ENCODE assay signal across 8 mouse cellular contexts in the genomic region with DNA sequence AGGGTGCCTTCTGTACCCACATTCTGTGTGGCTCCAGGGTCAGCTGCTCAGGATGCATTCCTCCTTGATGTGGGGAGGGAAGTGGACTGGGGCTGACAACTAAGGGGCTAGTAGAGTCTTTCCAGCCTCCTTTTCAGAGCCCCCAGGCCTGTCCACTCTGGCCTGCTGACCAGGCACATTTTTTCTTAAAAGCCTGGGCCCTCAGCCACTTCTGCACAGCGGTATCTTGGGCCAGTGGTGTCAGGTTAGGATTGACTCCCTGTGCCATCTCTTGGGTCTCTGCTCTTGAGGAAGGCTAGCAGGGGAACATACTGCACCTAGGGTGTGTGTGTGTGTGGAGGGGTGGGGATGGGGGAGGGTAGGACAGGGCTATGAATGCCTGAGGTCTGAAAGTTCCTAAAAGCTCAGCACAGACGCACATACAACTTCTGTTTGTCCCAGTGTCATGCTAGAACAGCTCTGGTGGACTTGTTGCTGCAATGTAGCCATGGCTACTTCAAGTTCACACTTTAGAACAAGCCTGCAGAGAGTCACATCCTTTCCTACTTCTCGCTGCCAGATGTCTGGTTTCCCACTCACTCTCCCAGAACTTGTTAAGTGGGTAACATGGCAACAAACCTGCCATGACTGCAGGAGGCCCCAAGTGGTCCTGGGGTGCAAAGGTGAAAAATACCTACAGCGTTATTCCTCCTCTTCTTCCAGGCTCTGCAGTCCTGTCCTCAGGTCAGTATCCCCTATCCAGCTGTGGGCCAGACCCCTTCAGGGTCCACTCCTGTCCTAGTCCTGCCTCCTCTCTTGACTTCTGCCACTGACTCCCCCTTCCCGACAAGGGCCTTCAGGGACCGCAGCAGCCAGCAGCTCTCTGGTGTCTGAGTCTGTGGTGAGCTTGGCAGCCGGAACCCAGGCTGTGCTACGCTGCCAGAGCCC. TPM values are rescaled to one million over a fixed set of nuclear protein-coding genes. Genes with fewer than 3 reads are reported as not detected.
DNase-seq lines count a peak whose midpoint lies in the region; ATAC-seq and TF ChIP-seq lines count a peak whose summit lies in the region.

No protein-coding gene starts in this region.

- 0 out of 2 replicates have a peak overlapping the region, but pooled peaks have one; percentile 18 for H3K27ac ChIP-seq in midbrain, postnatal 0 days (ENCODE audit: low read depth, low read length)

- DNase-seq in gastrocnemius, adult 18-20 months (ENCODE audit: low spot score) = peak; percentile 64
- no peak for DNase-seq in gastrocnemius, postnatal 36 days
- DNase-seq in urinary bladder, adult 2 months (ENCODE audit: low spot score) = peak; percentile 17
- no peak for DNase-seq in urinary bladder, postnatal 14 days (ENCODE audit: low spot score)
- no peak for DNase-seq in midbrain, postnatal 0 days (ENCODE audit: low spot score)
- no peak for DNase-seq in cerebellum, adult 18-20 months
- DNase-seq in adrenal gland, postnatal 10 days = no peak

- H3K36me3 ChIP-seq in midbrain, postnatal 0 days (ENCODE audit: insufficient read depth, low read length) = peaks cover under 1% of the 10 kb centered on the region; the same call in 1 of the 2 replicates

- H3K4me2 ChIP-seq in midbrain, postnatal 0 days (ENCODE audit: low read depth, low read length, poor library complexity, severe bottlenecking) = peak overlapping the region; percentile 53

- H3K4me1 ChIP-seq in midbrain, postnatal 0 days (ENCODE audit: insufficient read depth, low read length) = no peaks in the 10 kb centered on the region; the same call in 1 of the 2 replicates

- H3K27me3 ChIP-seq in midbrain, postnatal 0 days (ENCODE audit: insufficient read depth, low read length) = peaks cover 7% of the 10 kb centered on the region

- TF ChIP-seq CTCF in midbrain, postnatal 0 days (IDR thresholded peaks at IDR 0.05) = no peak

- 14% methylated on average over 8 of the region's 8 CpGs for WGBS in midbrain, postnatal 0 days

- peak; percentile 33 for ATAC-seq in inflammation-experienced regulatory T-cells, adult 6 months
- ATAC-seq in midbrain, postnatal 0 days (ENCODE audit: low FRiP score) = peak; percentile 6; the same call in 1 of the 2 replicates

- peak overlapping the region; percentile 30 for H3K4me3 ChIP-seq in midbrain, postnatal 0 days (ENCODE audit: low read depth, low read length)

- H3K9ac ChIP-seq in midbrain, postnatal 0 days (replicated peaks; ENCODE audit: low read length, poor library complexity, severe bottlenecking) = no peak overlapping the region

- H3K9me3 ChIP-seq in midbrain, postnatal 0 days (ENCODE audit: low read length) = no peaks in the 10 kb centered on the region

- intact Hi-C loops in gastrocnemius, postnatal 36 days (cut with DNase I) = no loop called here

RNA-seq across cellular contexts. Expression of a gene that starts 0.9 kb away (rescaled TPM):
- 10 to 100 TPM; 25.0 to 29.7 TPM for total RNA-seq in gastrocnemius, adult 18-20 months (2021)
- 10 to 100 TPM; 29.9 to 32.7 TPM for total RNA-seq in gastrocnemius, postnatal 36 days (2021)
- polyA plus RNA-seq in urinary bladder, adult 2 months (2012; rRNA removed) = 377 and 402 TPM in 2 replicates
- 10 to 100 TPM in 2 of 3 experiments, under 1 TPM in 1; 0.69 to 18.3 (median 16.4) TPM for polyA plus RNA-seq in inflammation-experienced regulatory T-cells, adult 6 months (2017; shearing (Covaris generic))
- total RNA-seq in midbrain, postnatal 0 days (2014; rRNA removed) = 35.5 and 37.2 TPM in 2 replicates
- 27.2 and 32.7 TPM in 2 replicates for polyA plus RNA-seq in midbrain, postnatal 0 days (2015; fragmentation: Nextera tagmentation; extraction: Ambion mirVana)
- 10 to 100 TPM; 56.6 to 59.6 TPM for total RNA-seq in adrenal gland, postnatal 10 days (2021)

RNA-seq across cellular contexts. Expression of a gene that starts 6.9 kb away (rescaled TPM):
- 100 to 1,000 TPM; 104 to 106 TPM for total RNA-seq in gastrocnemius, adult 18-20 months (2021)
- total RNA-seq in gastrocnemius, postnatal 36 days (2021) = 100 to 1,000 TPM; 104 to 110 TPM
- polyA plus RNA-seq in urinary bladder, adult 2 months (2012; rRNA removed) = 58.9 and 76.5 TPM in 2 replicates
- polyA plus RNA-seq in inflammation-experienced regulatory T-cells, adult 6 months (2017; shearing (Covaris generic)) = 1 to 10 TPM; 2.0 to 3.8 (median 3.5) TPM
- 141 and 156 TPM in 2 replicates for total RNA-seq in midbrain, postnatal 0 days (2014; rRNA removed)
- polyA plus RNA-seq in midbrain, postnatal 0 days (2015; fragmentation: Nextera tagmentation; extraction: Ambion mirVana) = 17.5 TPM in 2 replicates
- total RNA-seq in adrenal gland, postnatal 10 days (2021) = 10 to 100 TPM; 58.2 to 59.0 TPM

RNA-seq across cellular contexts. Expression of a gene that starts 9.3 kb away (rescaled TPM):
- 10 to 100 TPM; 79.5 to 82.6 TPM for total RNA-seq in gastrocnemius, adult 18-20 months (2021)
- 10 to 100 TPM; 67.3 to 73.1 TPM for total RNA-seq in gastrocnemius, postnatal 36 days (2021)
- 110 and 122 TPM in 2 replicates for polyA plus RNA-seq in urinary bladder, adult 2 months (2012; rRNA removed)
- 100 to 1,000 TPM; 206 to 219 (median 211) TPM for polyA plus RNA-seq in inflammation-experienced regulatory T-cells, adult 6 months (2017; shearing (Covaris generic))
- 90.9 and 102 TPM in 2 replicates for total RNA-seq in midbrain, postnatal 0 days (2014; rRNA removed)
- 155 and 158 TPM in 2 replicates for polyA plus RNA-seq in midbrain, postnatal 0 days (2015; fragmentation: Nextera tagmentation; extraction: Ambion mirVana)
- 100 to 1,000 TPM; 146 to 149 TPM for total RNA-seq in adrenal gland, postnatal 10 days (2021)

RNA-seq across cellular contexts. Expression of a gene that starts 22.8 kb away (rescaled TPM):
- total RNA-seq in gastrocnemius, adult 18-20 months (2021) = under 1 TPM; 0.09 to 0.12 TPM
- under 1 TPM in 1 of 2 experiments, not detected in 1; 0.07 TPM for total RNA-seq in gastrocnemius, postnatal 36 days (2021)
- polyA plus RNA-seq in urinary bladder, adult 2 months (2012; rRNA removed) = 0.91 and 1.3 TPM in 2 replicates
- polyA plus RNA-seq in inflammation-experienced regulatory T-cells, adult 6 months (2017; shearing (Covaris generic)) = under 1 TPM; 0.16 to 0.40 (median 0.30) TPM
- total RNA-seq in midbrain, postnatal 0 days (2014; rRNA removed) = 0.38 and 1.2 TPM in 2 replicates
- 0.12 and 0.22 TPM in 2 replicates for polyA plus RNA-seq in midbrain, postnatal 0 days (2015; fragmentation: Nextera tagmentation; extraction: Ambion mirVana)
- total RNA-seq in adrenal gland, postnatal 10 days (2021) = under 1 TPM; 0.36 to 0.45 TPM

RNA-seq across cellular contexts. Expression of a gene that starts 28.1 kb away (rescaled TPM):
- total RNA-seq in gastrocnemius, adult 18-20 months (2021) = 10 to 100 TPM; 15.4 to 18.3 TPM
- 10 to 100 TPM; 19.7 to 23.7 TPM for total RNA-seq in gastrocnemius, postnatal 36 days (2021)
- polyA plus RNA-seq in urinary bladder, adult 2 months (2012; rRNA removed) = 161 and 233 TPM in 2 replicates
- 100 to 1,000 TPM in 2 of 3 experiments, 10 to 100 TPM in 1; 83.8 to 128 (median 117) TPM for polyA plus RNA-seq in inflammation-experienced regulatory T-cells, adult 6 months (2017; shearing (Covaris generic))
- 66.3 and 112 TPM in 2 replicates for total RNA-seq in midbrain, postnatal 0 days (2014; rRNA removed)
- polyA plus RNA-seq in midbrain, postnatal 0 days (2015; fragmentation: Nextera tagmentation; extraction: Ambion mirVana) = 78.6 and 88.8 TPM in 2 replicates
- total RNA-seq in adrenal gland, postnatal 10 days (2021) = 100 to 1,000 TPM in 1 of 2 experiments, 10 to 100 TPM in 1; 82.7 to 124 TPM

Comparison
In these comparisons a context has a peak if more than half of its experiments do, and no peak if none do; other contexts are left out.
1. DNase-seq: peak in gastrocnemius, adult 18-20 months (single experiment) and urinary bladder, adult 2 months (single experiment); none in gastrocnemius, postnatal 36 days (0 of 2), urinary bladder, postnatal 14 days (single experiment), midbrain, postnatal 0 days (single experiment), cerebellum, adult 18-20 months (0 of 2) and adrenal gland, postnatal 10 days (single experiment).